Mouse (Mus musculus) erythroblast, embryonic 14.5 days (primary cell): ENCODE measurements around the gene Fars2. TPM values are rescaled to one million over a fixed set of nuclear protein-coding genes. Genes with fewer than 3 reads are reported as not detected.

Experiments
- H3K27me3 ChIP-seq: 2 replicates; pipeline ENCODE4 v1.6.1; 2012; ENCODE audit warnings: inconsistent platforms; ENCODE audit not compliant: control insufficient read depth
- H3K36me3 ChIP-seq: 2 replicates; pipeline ENCODE4 v1.6.1; 2012; ENCODE audit warnings: mild to moderate bottlenecking, inconsistent platforms; ENCODE audit not compliant: control insufficient read depth
- H3K4me1 ChIP-seq: 2 replicates; pipeline ENCODE4 v1.6.1; 2012; ENCODE audit warnings: inconsistent platforms; ENCODE audit not compliant: control insufficient read depth
- H3K4me3 ChIP-seq: replicated peaks from 2 replicates; pipeline ENCODE3; 2012; ENCODE audit warnings: moderate library complexity, mild to moderate bottlenecking, inconsistent platforms
- H3K9me3 ChIP-seq: 2 replicates; pipeline ENCODE4 v1.6.1; 2012; ENCODE audit warnings: low read length, inconsistent platforms, mixed read lengths; ENCODE audit not compliant: control insufficient read depth
- GATA1 ChIP-seq: IDR thresholded peaks from 2 replicates; pipeline ENCODE4 v1.6.1; 2012; ENCODE audit warnings: low read length, inconsistent platforms, mixed read lengths
- TAL1 ChIP-seq: IDR thresholded peaks from 3 replicates; pipeline ENCODE4 v1.6.1; 2012; ENCODE audit warnings: low read length, inconsistent platforms, mixed read lengths
- polyA plus RNA-seq: library from polyadenylated mRNA; stranded (reverse); fragments of >175 nt; gene quantifications from 2 replicates; pipeline ENCODE4 v1.2.3, GENCODE M21; 2012

Fars2 gene
- polyA plus RNA-seq, 1 experiment: 7.4 TPM

DNA sequence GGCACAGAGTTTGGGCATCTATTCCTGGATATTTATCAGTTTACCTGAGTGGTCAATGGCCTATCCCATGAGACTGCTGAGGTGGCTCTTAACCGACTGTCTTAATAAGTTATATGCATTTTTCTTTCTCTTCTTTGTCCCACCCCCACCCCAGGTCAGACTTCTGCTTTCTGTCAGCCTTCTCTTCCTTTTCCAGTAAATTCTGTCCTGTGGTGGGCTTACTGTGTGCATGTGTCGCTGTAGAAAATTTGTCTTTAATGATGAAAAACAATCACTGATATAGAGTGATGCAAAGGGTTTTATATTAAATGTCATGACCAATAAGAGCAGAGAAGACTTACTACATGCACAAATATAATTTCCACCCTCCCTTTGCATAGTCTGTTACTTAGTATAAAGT is 85.3 kb downstream of the Fars2 start:
- H3K4me3 ChIP-seq: no peak overlapping the region
- no peaks in the 10 kb centered on the region for H3K27me3 ChIP-seq
- H3K9me3 ChIP-seq: no peaks in the 10 kb centered on the region
- TF ChIP-seq TAL1: no peak
- no peak for TF ChIP-seq GATA1
- peaks cover 13% of the 10 kb centered on the region for H3K36me3 ChIP-seq
- H3K4me1 ChIP-seq: peaks cover 82% of the 10 kb centered on the region

DNA sequence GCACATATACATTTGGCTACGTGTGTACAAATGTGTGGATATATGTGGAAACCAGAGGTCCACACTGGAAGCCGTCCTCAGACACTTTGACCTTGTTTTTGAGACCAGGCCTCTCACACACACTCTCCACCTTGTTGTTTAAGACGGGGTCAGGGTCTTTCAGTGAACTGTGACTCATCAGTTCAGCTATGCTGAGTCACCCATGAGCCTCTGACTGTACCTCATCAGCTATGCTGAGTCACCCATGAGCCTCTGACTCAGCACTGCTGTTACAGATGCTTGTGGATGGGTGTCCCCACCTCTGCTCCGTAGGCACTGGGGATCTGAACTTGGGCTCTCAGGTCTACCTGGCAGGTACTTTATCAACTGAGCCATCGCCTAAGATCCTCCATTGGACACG is 85.8 kb downstream of the Fars2 start:
- H3K27me3 ChIP-seq: no peaks in the 10 kb centered on the region
- peak overlapping the region; percentile 48 for H3K4me3 ChIP-seq
- peaks cover 85% of the 10 kb centered on the region for H3K4me1 ChIP-seq
- H3K36me3 ChIP-seq: peaks cover 15% of the 10 kb centered on the region
- H3K9me3 ChIP-seq: no peaks in the 10 kb centered on the region
- TF ChIP-seq TAL1: peak; percentile 8; the same call in 1 of the 3 replicates
- TF ChIP-seq GATA1: no peak

DNA sequence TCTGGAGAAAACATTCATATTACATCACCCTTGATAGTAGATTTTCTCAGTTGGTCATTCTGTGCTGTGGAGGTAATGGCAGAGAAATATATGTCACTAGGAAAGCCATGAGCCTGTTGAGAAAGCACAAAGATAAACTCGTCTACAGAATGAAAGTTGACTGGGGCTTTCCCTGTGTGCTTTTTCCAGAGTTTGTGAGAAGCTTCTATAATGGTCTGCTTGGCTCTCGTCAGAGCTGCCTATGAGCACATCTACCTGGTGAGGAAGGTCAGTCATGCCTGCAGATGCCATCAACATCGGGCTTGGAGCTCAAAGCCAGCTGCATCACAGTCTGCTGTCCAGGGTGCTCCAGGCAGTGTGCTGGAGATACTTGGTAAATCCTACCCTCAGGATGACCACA is 87.1 kb downstream of the Fars2 start:
- peak overlapping the region; percentile 6 for H3K4me3 ChIP-seq
- no peaks in the 10 kb centered on the region for H3K27me3 ChIP-seq
- no peak for TF ChIP-seq TAL1
- no peak for TF ChIP-seq GATA1
- peaks cover 20% of the 10 kb centered on the region for H3K36me3 ChIP-seq
- no peaks in the 10 kb centered on the region for H3K9me3 ChIP-seq
- peaks cover 87% of the 10 kb centered on the region for H3K4me1 ChIP-seq

DNA sequence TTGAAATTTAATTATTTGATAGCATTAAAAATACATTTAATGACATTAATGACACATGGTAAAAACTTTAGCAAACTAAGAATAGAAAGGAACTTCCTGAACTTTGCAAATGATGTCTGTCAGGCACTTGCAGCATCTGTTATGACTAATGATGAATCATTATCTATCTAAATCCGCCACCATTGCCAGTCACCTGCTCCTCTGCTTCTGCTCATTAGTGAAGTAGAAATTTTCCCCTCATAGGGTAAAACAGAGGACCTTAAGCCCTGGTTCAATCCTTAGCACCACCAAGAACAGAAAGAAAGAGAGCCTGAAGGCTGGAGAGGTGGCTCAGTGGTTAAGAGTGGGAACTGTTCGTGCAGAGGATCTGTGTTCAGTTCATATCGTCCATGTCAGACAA is 93.8 kb downstream of the Fars2 start:
- Histone ChIP-seq H3K27me3 (no peaks in the 10 kb centered on the region), H3K4me1 (peaks cover 30% of the 10 kb centered on the region), H3K4me3 (no peak overlapping the region), H3K36me3 (peaks cover 7% of the 10 kb centered on the region), H3K9me3 (no peaks in the 10 kb centered on the region)
- TF ChIP-seq GATA1 (no peak), TAL1 (no peak)

DNA sequence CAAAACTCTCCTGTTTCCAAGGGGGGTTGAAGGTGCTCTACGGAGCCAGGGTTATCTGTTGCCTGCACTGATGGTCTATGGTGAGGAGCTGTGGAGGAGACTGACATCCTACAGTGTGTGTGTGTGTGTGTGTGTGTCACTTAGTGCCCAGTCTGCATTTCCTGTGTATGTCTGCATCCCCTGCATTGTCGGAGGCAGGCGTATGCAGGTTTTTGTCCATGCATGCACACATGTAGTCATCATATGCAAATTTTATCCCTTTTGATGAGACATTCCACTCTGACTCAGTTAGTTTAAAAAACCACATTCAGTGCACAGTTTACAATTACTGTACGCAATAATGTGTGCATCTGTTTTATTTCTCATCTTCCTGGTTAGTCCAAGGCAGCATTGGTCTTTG is 96.8 kb downstream of the Fars2 start:
- H3K4me1 ChIP-seq: peaks cover 9% of the 10 kb centered on the region
- no peak for TF ChIP-seq GATA1
- TF ChIP-seq TAL1: no peak
- H3K9me3 ChIP-seq: no peaks in the 10 kb centered on the region
- no peaks in the 10 kb centered on the region for H3K27me3 ChIP-seq
- H3K36me3 ChIP-seq: peaks cover 5% of the 10 kb centered on the region
- H3K4me3 ChIP-seq: no peak overlapping the region

DNA sequence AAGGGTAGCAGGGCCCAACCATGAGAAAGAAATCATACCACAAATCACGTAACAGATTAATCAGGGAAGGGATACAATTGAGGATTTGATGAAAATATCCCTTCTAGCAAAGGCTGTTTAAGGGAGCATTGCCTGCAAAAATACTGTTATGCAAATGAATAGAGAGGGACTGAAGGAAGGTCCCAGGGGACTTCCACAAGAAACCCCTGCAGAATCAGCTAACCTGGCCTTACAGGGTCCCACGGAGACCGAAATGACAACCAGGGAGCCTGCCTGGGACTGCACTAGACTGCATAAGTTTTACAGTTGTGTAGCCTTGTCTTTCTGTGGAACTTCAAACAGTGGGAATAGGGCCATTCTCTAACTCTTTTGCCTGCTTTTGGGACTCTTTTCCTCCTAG is 98.8 kb downstream of the Fars2 start:
- peaks cover 3% of the 10 kb centered on the region for H3K4me1 ChIP-seq
- H3K4me3 ChIP-seq: no peak overlapping the region
- H3K36me3 ChIP-seq: peaks cover 3% of the 10 kb centered on the region
- no peak for TF ChIP-seq GATA1
- no peak for TF ChIP-seq TAL1
- no peaks in the 10 kb centered on the region for H3K27me3 ChIP-seq
- H3K9me3 ChIP-seq: no peaks in the 10 kb centered on the region

DNA sequence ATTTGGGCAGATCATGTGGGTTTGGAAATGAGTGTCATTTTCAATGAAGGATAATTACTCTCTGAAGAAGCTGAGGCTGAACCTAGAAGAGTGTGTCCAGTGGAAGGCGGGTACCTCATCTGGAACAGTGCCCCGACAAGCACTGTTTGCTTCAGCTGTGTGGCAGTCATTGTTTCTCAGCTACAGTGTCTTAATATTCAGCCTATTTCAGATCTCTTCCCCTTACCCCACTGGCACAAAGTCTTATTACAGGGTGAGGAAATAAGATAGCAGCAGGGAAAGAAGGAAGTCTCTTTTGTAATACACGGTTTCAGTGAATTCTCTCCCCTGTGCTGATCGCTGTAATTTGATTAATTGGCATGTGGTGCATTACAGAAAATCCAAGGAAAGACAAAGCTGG is 101.1 kb downstream of the Fars2 start:
- H3K27me3 ChIP-seq: no peaks in the 10 kb centered on the region
- H3K4me3 ChIP-seq: no peak overlapping the region
- TF ChIP-seq GATA1: no peak
- TF ChIP-seq TAL1: no peak
- H3K9me3 ChIP-seq: no peaks in the 10 kb centered on the region
- peaks cover 2% of the 10 kb centered on the region; the same call in 1 of the 2 replicates for H3K4me1 ChIP-seq
- peaks cover 3% of the 10 kb centered on the region for H3K36me3 ChIP-seq

DNA sequence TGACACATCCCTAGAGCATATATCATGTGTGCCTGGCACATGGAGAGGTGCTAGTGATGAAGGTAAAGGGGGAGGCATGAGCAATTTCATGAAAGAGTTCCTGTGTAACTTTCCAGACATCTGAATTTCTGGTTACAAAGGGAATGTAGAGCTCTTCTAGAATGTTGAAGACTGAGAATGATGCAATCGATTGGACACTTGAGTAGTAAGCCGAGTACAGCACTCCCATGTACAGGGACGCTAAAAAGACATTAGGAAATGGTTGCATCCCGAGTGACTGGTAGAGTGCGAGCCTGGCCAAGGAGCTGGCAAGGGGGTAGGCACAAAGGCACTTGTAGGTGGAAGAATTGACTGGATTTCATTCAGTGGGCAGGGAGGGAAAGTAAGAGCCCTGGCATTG is 102.3 kb downstream of the Fars2 start:
- Histone ChIP-seq H3K4me1 (no peaks in the 10 kb centered on the region; the same call in 1 of the 2 replicates), H3K27me3 (no peaks in the 10 kb centered on the region), H3K4me3 (no peak overlapping the region), H3K9me3 (no peaks in the 10 kb centered on the region), H3K36me3 (peaks cover 3% of the 10 kb centered on the region)
- TF ChIP-seq GATA1: no peak
- no peak for TF ChIP-seq TAL1

DNA sequence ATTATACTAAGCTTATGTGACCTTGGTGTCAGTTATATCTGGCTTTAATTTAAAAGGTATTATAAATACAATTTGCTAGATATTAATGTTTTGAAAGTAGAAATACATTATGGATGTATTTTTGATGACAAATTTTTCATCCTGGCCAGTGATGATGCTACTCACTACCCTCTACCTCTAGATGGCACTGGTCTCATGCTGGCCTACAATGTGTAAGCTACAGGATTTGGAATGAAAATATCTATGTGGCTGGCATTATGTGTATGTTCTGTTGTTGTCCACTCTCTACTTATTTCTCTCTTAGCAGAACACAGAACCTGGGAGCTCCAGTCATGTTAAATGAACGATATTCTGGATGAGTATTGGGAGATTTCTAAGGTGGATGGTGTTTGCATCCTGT is 104.7 kb downstream of the Fars2 start:
- peaks cover 3% of the 10 kb centered on the region for H3K36me3 ChIP-seq
- peaks cover 5% of the 10 kb centered on the region for H3K4me1 ChIP-seq
- H3K27me3 ChIP-seq: no peaks in the 10 kb centered on the region
- no peak for TF ChIP-seq GATA1
- no peak for TF ChIP-seq TAL1
- H3K4me3 ChIP-seq: no peak overlapping the region
- H3K9me3 ChIP-seq: no peaks in the 10 kb centered on the region

DNA sequence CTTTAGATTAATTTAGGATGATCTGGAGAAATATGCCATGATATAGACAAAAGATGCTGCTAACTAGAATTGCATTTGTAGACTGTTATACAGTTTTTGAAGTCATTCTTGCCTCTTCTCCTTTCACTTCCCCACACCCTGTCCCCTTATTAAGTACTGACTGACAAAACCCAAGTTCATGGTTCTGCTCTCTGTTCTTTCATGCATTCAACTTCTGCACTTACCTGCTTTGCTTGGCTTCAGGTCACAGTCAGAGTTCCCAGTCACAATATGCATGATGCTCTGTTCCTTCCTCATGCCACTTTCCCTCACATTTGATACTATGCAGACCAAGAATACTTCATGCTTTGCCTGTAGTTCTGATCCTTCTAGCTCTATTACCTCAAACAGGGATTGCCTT is 105.5 kb downstream of the Fars2 start:
- Histone ChIP-seq H3K9me3 (no peaks in the 10 kb centered on the region), H3K36me3 (no peaks in the 10 kb centered on the region; the same call in none of the 2 replicates), H3K27me3 (no peaks in the 10 kb centered on the region), H3K4me1 (peaks cover 6% of the 10 kb centered on the region), H3K4me3 (no peak overlapping the region)
- no peak for TF ChIP-seq TAL1
- no peak for TF ChIP-seq GATA1
